Mouse (Mus musculus) forebrain, embryonic 16.5 days (tissue): ENCODE measurements around the gene Caap1. TPM values are rescaled to one million over a fixed set of nuclear protein-coding genes. Genes with fewer than 3 reads are reported as not detected.

Source experiments
- ATAC-seq: fragments of 200-750 bp; cut with Nextera tagmentation; 2 replicates; pipeline ENCODE4 v1.8.0; 2017; ENCODE audit warnings: mild to moderate bottlenecking, moderate library complexity
- H3K27ac ChIP-seq: fragments of 300-500 bp; sonication (generic); 2 replicates; pipeline ENCODE4 v1.5.1; 2014; ENCODE audit warnings: low read length, control low read depth
- H3K27me3 ChIP-seq: fragments of 300-500 bp; sonication (generic); replicated peaks from 2 replicates; pipeline ENCODE4 v1.6.1; 2014; ENCODE audit warnings: low read length; ENCODE audit not compliant: control insufficient read depth, insufficient read depth
- H3K36me3 ChIP-seq: fragments of 300-500 bp; sonication (generic); 2 replicates; pipeline ENCODE4 v1.6.1; 2014; ENCODE audit not compliant: control insufficient read depth, insufficient read depth
- H3K4me1 ChIP-seq: fragments of 300-500 bp; sonication (generic); replicated peaks from 2 replicates; pipeline ENCODE4 v1.6.1; 2014; ENCODE audit warnings: low read length; ENCODE audit not compliant: control insufficient read depth, insufficient read depth
- H3K4me2 ChIP-seq: fragments of 300-500 bp; sonication (generic); 2 replicates; pipeline ENCODE4 v1.6.1; 2014; ENCODE audit warnings: mild to moderate bottlenecking, low read length, control low read depth
- H3K4me3 ChIP-seq: fragments of 300-500 bp; sonication (generic); replicated peaks from 2 replicates; pipeline ENCODE4 v1.5.1; 2014; ENCODE audit warnings: mild to moderate bottlenecking, low read length, control low read depth
- H3K9ac ChIP-seq: fragments of 300-500 bp; sonication (generic); replicated peaks from 2 replicates; pipeline ENCODE4 v1.6.1; 2014; ENCODE audit warnings: low read depth, low read length, control low read depth
- H3K9me3 ChIP-seq: fragments of 300-500 bp; sonication (generic); 2 replicates; pipeline ENCODE4 v1.6.1; 2016; ENCODE audit warnings: low read length; ENCODE audit not compliant: control insufficient read depth
- WGBS: fragments of 180-500 bp; shearing (Covaris S2); extraction: QIAGEN DNeasy Blood & Tissue Kit; methylation state at CpG from one replicate; pipeline ENCODE4 v1.1.7; 2014; 5-methylcytosine and 5-hydroxymethylcytosine counted together
- polyA plus RNA-seq: library from polyadenylated mRNA; unstranded; fragments of >200 nt; fragmentation: Nextera tagmentation; extraction: Ambion mirVana; gene quantifications from 2 replicates; pipeline ENCODE4 v1.2.1, GENCODE M21; 2015

The Caap1 gene
- polyA plus RNA-seq, result 18.7 and 21.8 TPM in 2 replicates

DNA sequence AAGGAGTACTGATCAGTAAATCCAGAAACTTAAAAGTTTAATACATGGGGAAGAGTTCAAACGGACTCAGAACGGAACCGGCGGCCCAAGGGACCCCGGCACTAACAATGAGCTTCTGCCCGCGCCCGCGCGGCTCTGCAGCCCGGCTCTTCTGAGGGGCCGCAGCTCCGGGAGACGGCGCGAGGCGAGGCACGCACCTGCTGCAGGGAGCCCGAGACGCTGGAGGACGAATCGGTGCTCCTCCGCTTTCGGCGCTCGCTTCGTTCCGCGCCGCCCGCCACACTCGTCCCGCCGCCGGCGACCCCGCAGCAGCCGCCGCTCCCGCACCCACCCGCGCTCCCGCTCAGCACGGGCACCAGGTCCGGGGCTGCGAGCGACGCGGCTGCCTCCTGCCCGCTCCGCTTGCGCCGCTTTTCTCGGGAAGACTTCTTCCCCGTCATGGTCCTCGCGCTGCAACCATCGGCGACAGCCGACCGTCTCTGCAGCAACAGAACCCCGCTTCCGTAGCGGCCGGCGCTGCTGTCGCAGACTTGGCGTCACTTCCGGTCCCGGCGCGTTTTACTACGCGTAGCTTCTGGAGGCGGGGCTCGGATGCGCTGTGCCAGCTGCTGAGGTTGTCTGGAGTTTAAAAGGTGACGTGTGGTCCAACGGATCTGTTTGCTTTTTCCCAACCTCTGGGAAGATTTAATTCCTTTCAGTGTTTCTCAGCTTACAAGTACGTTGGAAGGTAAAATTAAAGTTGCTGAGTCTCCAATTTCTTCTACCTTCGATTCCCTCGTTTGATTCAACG, at the start of gene Caap1, which contains the start of gene Gm10306:
Gene Caap1 (minus strand): TSS at position 532 of the 790 bp plus-strand sequence.
Gene Gm10306 (plus strand): TSS at position 282 of the 790 bp plus-strand sequence.
- 1% methylated on average over 80 of the region's 83 CpGs for WGBS
- peak; percentile 99 for ATAC-seq
- H3K4me2 ChIP-seq, result peak within 1 kb of the TSS; percentile 74

DNA sequence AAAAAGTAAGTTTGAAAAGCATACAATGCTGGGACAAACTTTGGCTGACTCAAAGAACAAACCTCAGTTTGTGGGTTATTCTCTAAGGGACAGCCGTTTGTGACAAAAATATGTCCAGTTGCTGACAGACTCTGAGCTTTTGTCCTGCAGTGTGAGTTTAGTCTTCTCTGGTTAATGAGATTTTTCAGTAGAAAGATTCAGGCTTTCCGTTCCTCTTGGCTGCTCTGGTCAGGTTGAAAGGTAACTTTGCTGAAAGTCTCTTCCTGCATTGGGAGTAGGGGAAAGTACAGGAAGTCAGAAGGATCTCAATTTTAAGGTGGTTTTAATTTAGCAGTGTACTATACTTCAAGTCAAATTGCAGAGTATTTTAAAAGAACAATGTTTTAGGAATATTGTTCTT, 49.0 kb upstream of the Caap1 start:
- WGBS, result 87% methylated on average over 2 of the region's 2 CpGs
- no peak overlapping the region for H3K4me3 ChIP-seq
- no peaks in the 10 kb centered on the region for H3K36me3 ChIP-seq
- H3K27ac ChIP-seq, result no peak overlapping the region
- no peaks in the 10 kb centered on the region for H3K9me3 ChIP-seq
- no peak for ATAC-seq
- peaks cover 17% of the 10 kb centered on the region for H3K4me1 ChIP-seq
- no peaks in the 10 kb centered on the region for H3K27me3 ChIP-seq
- no peak overlapping the region for H3K9ac ChIP-seq
- no peak overlapping the region for H3K4me2 ChIP-seq

More for the DNA sequence above, at the start of gene Caap1, which contains the start of gene Gm10306:
- Histone ChIP-seq H3K36me3 (no peaks in the 10 kb centered on the region), H3K27me3 (no peaks in the 10 kb centered on the region), H3K4me3 (peak within 1 kb of the TSS; percentile 97), H3K4me1 (peaks cover 11% of the 10 kb centered on the region), H3K27ac (peak within 1 kb of the TSS; percentile 89), H3K9ac (peak within 1 kb of the TSS; percentile 85), H3K9me3 (no peaks in the 10 kb centered on the region)

DNA sequence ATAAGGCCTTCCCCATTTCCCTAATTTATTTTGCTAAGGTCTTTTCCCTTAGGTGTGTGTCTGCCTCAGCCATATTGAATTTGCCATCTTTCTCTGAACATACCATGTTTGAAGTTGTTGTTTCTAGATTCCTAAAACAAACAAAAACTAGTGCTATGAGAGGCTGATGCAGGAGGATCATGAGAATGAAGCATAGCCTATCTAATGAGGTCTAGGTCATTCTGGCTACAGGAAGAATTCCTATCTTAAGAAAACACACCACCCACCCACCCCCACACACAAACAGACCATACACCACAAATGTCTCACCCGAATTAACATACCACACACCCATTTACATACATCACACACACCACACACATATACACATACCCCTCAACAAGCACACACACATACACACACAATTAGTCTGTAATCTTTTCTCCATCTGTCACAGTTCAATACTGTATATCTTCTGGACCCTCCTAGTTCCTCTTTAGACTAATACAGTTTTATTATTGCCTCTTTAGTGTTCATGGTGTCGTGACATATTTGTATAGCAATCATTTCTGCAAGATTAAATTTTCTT, 47.9 kb upstream of the Caap1 start:
- Histone ChIP-seq H3K9me3 (no peaks in the 10 kb centered on the region), H3K27ac (no peak overlapping the region), H3K27me3 (no peaks in the 10 kb centered on the region), H3K4me1 (peaks cover 20% of the 10 kb centered on the region), H3K36me3 (no peaks in the 10 kb centered on the region), H3K4me2 (no peak overlapping the region), H3K9ac (no peak overlapping the region), H3K4me3 (no peak overlapping the region)
- ATAC-seq, result no peak
- 94% methylated on average over 2 of the region's 2 CpGs for WGBS

DNA sequence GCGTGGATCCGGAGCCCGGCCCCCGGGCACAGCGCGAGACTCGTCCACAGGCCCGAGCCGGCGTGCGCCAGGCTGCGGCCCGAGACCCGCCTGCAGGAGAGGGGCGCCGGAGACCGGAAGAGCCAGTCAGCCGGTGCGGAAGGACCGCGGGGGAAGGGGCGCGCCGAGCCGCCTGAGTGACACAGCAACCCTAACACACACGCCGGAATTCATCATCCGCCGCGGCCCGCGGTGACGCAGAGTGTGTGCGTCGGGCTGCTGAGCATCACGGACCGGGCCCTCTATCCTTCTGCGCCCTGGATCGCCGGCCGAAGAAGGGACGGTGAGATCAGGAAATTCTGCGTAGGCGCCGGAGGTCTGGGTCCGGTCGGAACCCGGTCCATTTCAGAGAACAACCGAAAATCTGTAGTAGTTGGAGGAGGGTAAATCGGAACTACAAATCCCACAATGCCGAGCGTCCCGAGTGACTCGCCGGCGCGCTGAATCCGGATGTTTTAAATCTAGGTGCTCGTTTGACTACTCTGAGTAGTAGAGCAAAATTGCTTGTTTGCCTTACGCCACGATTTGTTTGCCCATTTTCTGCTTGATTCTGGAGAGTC, 46.5 kb upstream of the Caap1 start, which contains the start of gene Plaa:
Gene Plaa (minus strand): TSS at position 214 of the 599 bp plus-strand sequence.
- peak; percentile 100 for ATAC-seq

DNA sequence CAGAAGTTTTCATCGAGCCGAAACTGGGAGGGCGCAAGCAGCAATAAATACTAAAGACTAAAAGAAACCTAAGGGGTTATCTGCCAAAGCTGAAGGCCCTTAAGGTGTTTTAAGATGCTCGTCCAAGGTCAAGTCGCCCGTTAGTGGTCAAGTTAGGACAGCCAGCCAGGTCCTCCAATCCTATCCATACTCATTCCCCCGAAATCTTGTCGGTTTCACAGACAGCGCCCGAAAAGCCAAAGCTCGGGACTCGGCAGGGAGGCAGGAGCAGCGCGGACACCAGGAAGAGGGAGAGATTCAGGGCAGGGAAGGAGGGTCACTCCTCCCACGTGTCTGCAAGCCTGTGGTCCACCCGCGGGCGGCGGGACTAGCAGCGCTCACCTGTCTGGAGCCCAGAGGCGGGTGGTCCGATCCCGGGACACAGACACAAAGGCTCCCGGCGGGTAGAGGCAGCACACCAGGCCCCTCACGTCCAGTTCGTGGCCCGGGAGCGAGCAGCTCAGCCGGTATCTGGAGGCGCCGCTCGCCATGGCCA, 46.0 kb upstream of the Caap1 start:
- Histone ChIP-seq H3K9me3 (no peaks in the 10 kb centered on the region), H3K36me3 (no peaks in the 10 kb centered on the region), H3K4me1 (peaks cover 20% of the 10 kb centered on the region), H3K27me3 (no peaks in the 10 kb centered on the region), H3K9ac (peak overlapping the region; percentile 91), H3K4me2 (peak overlapping the region; percentile 92), H3K27ac (peak overlapping the region; percentile 94), H3K4me3 (peak overlapping the region; percentile 100)
- WGBS, result under 1% methylated on average over 32 of the region's 33 CpGs
- no peak for ATAC-seq

More for the DNA sequence above, 46.5 kb upstream of the Caap1 start, which contains the start of gene Plaa:
- Histone ChIP-seq H3K27me3 (no peaks in the 10 kb centered on the region), H3K9ac (peak within 1 kb of the TSS; percentile 91), H3K36me3 (no peaks in the 10 kb centered on the region), H3K4me3 (peak within 1 kb of the TSS; percentile 100), H3K4me2 (peak within 1 kb of the TSS; percentile 97), H3K27ac (peak within 1 kb of the TSS; percentile 94), H3K4me1 (peaks cover 20% of the 10 kb centered on the region), H3K9me3 (no peaks in the 10 kb centered on the region)
- WGBS, result 0% methylated on average over 49 of the region's 61 CpGs

DNA sequence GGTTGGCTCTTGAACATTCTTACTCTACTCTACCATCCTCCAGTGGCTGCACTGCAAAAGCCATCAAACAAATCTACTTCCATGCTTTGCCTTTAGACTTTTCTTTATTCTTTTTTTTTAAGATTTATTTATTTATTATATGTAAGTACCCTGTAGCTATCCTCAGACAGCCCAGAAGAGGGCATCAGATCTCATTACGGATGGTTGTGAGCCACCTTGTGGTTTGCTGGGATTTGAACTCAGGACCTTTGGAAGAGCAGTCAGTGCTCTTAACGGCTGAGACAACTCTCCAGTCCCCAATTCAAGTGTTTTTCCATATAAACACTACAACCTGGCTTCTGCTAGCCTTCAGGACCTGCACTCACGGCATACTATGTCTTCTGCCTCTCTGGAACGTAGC, 44.8 kb upstream of the Caap1 start:
- Histone ChIP-seq H3K27ac (no peak overlapping the region), H3K4me1 (peaks cover 20% of the 10 kb centered on the region), H3K27me3 (no peaks in the 10 kb centered on the region), H3K36me3 (no peaks in the 10 kb centered on the region), H3K4me2 (peak overlapping the region; percentile 17; the same call in 1 of the 2 replicates), H3K9ac (no peak overlapping the region), H3K9me3 (no peaks in the 10 kb centered on the region), H3K4me3 (no peak overlapping the region)
- 89% methylated on average over 4 of the region's 4 CpGs for WGBS
- ATAC-seq, result no peak

DNA sequence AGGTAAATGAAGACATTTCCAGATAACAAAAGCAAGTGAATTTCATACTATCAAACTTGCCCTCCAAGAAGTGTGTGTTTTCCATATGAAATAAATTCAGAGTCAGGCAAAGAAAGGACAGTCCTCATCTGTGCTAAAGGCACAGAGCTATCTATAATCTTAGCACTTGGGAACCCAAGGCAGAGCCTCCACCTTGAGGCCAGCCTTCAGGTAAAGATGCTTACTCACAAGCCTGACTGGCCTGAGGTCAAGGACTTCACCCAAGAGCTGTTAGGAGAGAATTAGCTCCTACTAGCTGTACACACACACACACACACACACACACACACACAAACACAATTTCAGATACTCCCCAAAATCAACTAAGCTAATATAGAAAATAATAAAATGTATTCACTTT, 36.1 kb upstream of the Caap1 start:
- H3K4me2 ChIP-seq, result no peak overlapping the region
- no peaks in the 10 kb centered on the region for H3K9me3 ChIP-seq
- H3K9ac ChIP-seq, result no peak overlapping the region
- H3K36me3 ChIP-seq, result no peaks in the 10 kb centered on the region
- H3K4me1 ChIP-seq, result no peaks in the 10 kb centered on the region
- no peak overlapping the region for H3K27ac ChIP-seq
- no peak overlapping the region for H3K4me3 ChIP-seq
- H3K27me3 ChIP-seq, result no peaks in the 10 kb centered on the region
- ATAC-seq, result no peak

DNA sequence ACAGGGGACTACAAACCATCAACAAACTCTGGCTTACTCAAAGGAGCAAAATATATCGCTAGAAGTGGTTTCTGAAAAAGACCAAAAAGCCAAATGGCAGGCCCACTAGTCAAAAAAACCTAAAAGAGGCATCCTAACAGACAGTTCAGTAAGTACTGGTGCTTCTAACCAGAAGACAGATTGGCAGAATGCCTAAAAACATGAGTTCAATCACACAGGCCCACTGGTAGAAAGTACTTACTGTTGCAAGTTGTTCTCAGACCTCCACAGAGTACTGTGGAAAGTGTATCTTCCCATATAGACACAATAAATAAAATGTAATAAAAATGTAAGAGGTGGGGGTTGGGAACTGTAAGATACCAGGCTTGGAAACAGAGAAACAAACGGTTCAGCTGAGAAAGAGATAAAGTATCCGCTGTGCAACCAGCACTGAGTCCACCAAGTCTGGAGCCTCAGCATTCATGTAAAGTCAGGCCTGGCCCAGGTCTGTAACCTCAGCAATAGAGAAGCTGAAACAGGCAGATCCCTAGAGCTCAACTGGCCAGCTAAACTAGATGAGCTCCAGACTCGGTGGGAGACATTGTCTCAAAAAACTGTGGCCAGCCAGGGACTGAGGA, 35.3 kb upstream of the Caap1 start:
- H3K27me3 ChIP-seq, result no peaks in the 10 kb centered on the region
- no peaks in the 10 kb centered on the region for H3K9me3 ChIP-seq
- no peak overlapping the region for H3K27ac ChIP-seq
- no peak overlapping the region for H3K4me2 ChIP-seq
- ATAC-seq, result no peak
- H3K9ac ChIP-seq, result no peak overlapping the region
- H3K36me3 ChIP-seq, result no peaks in the 10 kb centered on the region
- 85% methylated on average over 4 of the region's 4 CpGs for WGBS
- no peak overlapping the region for H3K4me3 ChIP-seq
- H3K4me1 ChIP-seq, result no peaks in the 10 kb centered on the region

DNA sequence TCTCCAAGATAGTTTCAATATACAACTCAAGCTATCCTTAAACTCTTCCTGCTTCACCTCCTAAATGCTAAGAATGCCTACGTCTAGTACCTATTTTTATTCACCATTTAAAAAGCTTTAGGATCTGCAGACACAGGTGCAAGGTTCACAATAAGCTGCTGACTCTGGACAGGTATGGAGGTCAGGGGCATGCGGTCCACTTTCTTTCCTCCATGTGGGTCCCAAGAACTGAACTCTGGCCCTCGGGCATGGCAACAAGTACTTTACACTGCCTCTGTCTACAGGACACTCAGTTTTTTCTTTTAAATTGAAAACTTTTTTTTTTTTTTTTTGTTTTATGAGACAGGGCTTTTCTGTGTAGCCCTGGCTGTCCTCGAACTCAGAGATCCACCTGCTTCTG, 16.1 kb upstream of the Caap1 start:
- Histone ChIP-seq H3K4me3 (no peak overlapping the region), H3K27ac (no peak overlapping the region), H3K36me3 (peaks cover 6% of the 10 kb centered on the region), H3K9ac (no peak overlapping the region), H3K4me2 (no peak overlapping the region), H3K27me3 (no peaks in the 10 kb centered on the region), H3K4me1 (no peaks in the 10 kb centered on the region), H3K9me3 (no peaks in the 10 kb centered on the region)
- no peak for ATAC-seq
- WGBS, result 96% methylated on average over 4 of the region's 4 CpGs
